Mouse (Mus musculus): Measurements from ENCODE around the gene Pdk2. TPM values are rescaled to one million over a fixed set of nuclear protein-coding genes. Genes with fewer than 3 reads are reported as not detected.

Pdk2 gene
- total RNA-seq, 1 experiment from 2014 or later = 86.4 TPM

GRCm38 (mm10) chr11:95001584-95002347 is 39.4 kb downstream of the Pdk2 start:
- no peak for DNase-seq

DNA sequence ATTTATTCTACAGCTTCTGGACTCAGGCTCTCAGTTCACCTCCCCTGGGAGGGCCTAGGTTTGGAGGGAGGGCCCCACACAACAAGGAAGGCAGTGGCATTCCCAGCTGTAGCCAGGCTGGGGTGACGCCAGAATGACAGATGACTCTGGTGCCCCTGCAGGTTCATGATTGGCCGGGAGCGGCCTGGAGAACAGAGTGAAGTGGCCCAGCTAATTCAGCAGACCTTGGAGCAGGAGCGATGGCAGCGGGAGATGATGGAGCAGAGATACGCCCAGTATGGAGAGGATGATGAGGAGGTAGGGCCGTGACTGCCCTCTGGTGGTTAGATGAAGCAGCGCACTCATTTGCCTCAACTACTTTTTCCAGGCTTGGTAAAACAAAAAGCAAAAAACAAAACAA is 40.1 kb downstream of the Pdk2 start:
- DNase-seq = peak; percentile 75

DNA sequence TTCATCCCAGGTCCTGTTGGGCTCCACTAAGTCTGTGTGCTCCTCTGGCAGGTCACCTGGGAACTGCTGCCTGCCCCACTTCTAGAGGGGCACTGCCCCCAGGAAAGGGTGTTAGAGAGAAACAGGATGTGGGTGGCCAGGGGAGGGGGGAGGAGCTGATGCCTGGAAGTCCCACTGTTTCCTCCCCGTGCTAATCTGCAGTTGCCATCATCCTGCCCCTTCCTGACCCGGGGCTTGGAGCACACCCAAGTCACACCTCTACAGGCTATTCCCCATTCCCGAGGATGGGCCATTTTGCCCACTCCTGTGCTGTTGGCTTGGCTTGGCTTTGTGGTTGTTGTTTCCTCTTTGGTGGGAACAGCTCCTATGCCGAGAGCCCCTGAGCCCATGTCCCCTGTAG is 40.6 kb downstream of the Pdk2 start:
- peak; percentile 51 for DNase-seq

- DNase-seq = no peak
Measured at GRCm38 (mm10) chr11:95000128-95000527, 41.0 kb downstream of the Pdk2 start.

DNA sequence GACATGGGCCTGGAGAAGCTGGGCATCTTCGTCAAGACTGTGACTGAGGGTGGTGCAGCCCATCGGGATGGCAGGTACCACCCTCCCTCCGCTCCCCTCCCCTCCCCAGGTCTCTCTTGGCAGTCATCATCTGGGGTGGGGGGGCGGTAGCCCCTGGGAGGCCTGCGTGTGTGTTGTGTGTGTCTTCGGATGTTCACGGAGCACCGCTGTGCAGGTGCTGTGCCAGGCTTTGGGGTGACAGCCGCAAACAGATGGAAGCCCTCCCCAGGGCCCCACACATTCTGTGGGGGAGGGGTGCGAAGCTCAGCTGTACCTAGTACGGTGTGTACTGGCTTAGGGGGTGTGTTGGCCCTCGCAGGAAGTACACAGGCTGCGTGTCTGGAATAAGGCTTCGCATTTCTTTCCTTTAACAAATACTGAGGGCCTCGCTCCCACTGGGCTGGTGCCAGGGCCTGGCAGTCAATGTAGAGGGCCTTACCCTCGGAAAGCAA is 43.1 kb downstream of the Pdk2 start:
- DNase-seq = no peak

DNA sequence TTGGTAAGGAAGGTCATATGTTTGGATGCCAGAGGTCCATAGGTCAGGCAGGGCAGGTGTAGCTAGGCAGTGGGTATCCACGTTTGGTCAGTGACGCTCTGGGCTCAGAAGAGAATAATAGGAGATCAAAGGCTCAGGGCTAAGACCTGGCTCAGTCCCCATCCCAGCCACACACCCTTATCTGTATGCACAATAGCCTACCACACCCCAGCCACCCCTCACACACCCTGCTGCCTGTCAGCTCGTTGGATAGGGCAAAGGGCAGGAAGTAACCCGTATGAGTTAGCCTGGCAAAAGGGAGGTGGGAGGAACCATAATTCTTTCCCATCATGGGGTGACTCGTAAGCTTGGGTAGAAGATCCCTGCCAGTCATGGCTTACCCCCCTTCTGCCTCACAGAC is 43.6 kb downstream of the Pdk2 start:
- DNase-seq = no peak

- DNase-seq = no peak
Measured at GRCm38 (mm10) chr11:94996984-94997383, 44.2 kb downstream of the Pdk2 start.

- no peak for DNase-seq
Measured at GRCm38 (mm10) chr11:94996101-94996500, 45.1 kb downstream of the Pdk2 start.

GRCm38 (mm10) chr11:94994947-94995772 is 46.0 kb downstream of the Pdk2 start:
- DNase-seq = no peak

GRCm38 (mm10) chr11:94994208-94994814 is 46.8 kb downstream of the Pdk2 start:
- DNase-seq = peak; percentile 35

- DNase-seq = peak; percentile 65
Measured at GRCm38 (mm10) chr11:94992754-94993606, 48.2 kb downstream of the Pdk2 start.

DNA sequence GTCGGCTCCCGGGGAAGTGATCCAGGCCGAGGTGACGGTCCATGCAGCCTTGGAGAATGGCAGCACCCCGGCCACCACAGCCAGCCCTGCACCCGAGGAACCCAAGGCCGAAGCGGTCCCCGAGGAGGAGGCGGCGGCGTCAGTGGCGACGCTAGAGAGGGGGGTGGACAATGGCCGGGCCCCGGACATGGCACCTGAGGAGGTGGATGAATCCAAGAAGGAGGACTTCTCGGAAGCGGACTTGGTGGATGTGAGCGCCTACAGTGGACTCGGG is 48.7 kb downstream of the Pdk2 start:
- DNase-seq = peak; percentile 60

- DNase-seq = peak; percentile 69
Measured at GRCm38 (mm10) chr11:94991641-94992479, 49.3 kb downstream of the Pdk2 start.

GRCm38 (mm10) chr11:94990749-94991577 is 50.2 kb downstream of the Pdk2 start, which contains the start of gene Ppp1r9b:
Ppp1r9b (plus strand) TSS chr11:94991035.
- peak; percentile 94 for DNase-seq

GRCm38 (mm10) chr11:94990102-94990748 is 50.9 kb downstream of the Pdk2 start:
- DNase-seq = no peak

- peak; percentile 64 for DNase-seq
Measured at GRCm38 (mm10) chr11:94989562-94990017, 51.6 kb downstream of the Pdk2 start.

- peak; percentile 37 for DNase-seq
Measured at GRCm38 (mm10) chr11:94988780-94989561, 52.2 kb downstream of the Pdk2 start.

DNA sequence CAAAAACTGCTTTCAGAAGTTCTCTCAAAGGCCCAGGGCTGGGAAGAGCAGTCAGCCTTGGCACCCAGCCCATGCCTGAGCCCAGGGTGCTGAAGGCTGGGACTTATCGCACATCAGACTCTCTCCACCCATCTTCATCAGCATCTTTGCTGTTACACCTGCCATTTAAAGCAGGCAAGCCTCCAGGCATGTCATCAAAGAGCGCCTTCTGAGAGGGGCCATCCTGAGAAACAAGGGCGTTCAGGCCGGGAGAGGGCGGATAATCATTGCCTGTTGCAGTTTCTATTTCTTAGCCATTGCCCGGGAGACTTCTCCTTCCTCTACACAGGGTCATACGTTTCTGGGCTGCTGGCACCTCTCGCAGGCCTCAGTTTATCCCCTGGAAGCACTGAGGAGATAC is 53.3 kb downstream of the Pdk2 start:
- peak; percentile 71 for DNase-seq

DNA sequence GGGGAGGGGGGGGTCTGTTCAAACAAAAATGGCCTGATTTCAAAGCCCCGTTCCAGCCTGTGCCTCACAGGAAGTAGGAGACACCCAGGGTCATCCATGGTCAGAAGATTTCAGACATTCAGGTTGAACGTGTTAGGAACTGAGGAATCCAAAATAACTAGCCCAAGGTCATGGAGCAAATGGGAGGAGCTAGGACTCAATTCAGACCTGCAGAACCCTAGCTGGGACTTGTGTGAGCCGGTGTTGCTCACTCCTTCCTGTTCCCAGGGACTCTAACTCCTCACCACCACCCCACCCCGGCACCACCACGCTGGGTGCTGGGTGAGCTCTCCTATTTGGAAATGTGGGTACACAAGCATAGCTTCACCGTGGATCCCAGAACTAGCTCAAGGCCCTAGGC is 53.8 kb downstream of the Pdk2 start:
- no peak for DNase-seq

Data from adrenal gland, postnatal 25 days (tissue).